Mouse (Mus musculus): Measurements from ENCODE around the gene Cd46.

Gene Cd46

DNA sequence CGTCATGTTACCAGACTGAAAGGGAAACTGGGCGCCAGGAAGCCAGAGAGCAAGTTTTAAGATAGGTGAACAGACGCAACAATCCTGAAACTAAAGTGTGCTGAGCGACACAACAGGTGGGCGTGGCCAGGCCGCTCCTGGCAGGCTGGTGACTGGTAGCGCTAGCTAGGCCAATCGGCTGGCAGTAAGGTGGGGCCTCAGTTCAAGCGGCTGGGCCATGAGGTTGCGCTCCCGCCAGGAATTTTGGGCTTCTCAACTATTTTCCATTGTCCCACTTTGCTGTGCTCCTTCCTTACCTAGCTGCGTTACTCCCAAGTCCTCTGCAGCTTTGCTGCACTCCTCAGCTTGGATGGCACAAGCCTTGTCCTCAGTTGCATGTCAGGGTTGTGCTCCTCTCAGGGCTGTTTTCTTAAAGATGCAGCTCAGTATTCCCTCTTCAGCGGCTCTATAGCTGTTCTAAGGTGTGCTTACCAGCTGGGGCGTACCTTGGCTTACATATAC, at the start of gene Cd46:
Gene Cd46 (minus strand): TSS at position 30 of the 501 bp plus-strand sequence.
- no peak for DNase-seq (ENCODE audit: low spot score in 2 of 2)

DNA sequence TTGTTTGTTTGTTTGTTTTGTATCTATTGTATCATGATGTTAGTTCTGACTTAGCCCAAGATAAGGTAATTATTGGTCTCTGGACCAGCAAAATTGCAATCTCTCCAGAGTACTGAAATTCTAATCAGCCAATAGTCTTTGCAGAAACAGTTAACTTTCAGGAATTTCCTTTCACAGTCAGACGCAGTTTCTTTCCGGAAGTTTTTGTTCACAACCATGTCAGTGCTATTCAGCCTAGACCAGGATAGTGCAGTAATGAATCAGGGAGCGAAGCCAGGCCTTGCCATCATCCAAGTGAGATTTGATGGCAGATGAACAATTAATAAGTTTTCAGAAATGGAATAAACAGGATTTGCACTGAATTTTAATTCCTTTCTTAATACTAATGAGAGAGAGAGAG, 40.0 kb upstream of the Cd46 start:
- DNase-seq (ENCODE audit: low spot score in 2 of 2) = no peak

DNA sequence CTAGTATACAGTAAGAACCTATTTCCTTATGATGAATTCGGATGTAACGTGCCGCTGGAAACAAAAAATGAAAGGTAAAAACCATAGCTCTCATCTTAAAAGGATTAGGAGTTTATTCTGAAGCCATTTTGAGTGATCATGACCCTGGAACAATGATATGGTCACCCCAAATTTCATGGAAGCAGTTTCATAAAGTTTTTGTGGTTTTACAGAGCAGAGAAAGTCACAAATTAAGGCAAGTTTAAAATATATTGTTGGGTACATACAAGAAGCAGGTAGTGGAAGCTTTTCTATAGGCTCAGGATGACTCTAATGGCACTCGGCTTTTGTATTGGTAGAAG, 39.6 kb upstream of the Cd46 start:
- DNase-seq (ENCODE audit: low spot score in 2 of 2) = no peak

DNA sequence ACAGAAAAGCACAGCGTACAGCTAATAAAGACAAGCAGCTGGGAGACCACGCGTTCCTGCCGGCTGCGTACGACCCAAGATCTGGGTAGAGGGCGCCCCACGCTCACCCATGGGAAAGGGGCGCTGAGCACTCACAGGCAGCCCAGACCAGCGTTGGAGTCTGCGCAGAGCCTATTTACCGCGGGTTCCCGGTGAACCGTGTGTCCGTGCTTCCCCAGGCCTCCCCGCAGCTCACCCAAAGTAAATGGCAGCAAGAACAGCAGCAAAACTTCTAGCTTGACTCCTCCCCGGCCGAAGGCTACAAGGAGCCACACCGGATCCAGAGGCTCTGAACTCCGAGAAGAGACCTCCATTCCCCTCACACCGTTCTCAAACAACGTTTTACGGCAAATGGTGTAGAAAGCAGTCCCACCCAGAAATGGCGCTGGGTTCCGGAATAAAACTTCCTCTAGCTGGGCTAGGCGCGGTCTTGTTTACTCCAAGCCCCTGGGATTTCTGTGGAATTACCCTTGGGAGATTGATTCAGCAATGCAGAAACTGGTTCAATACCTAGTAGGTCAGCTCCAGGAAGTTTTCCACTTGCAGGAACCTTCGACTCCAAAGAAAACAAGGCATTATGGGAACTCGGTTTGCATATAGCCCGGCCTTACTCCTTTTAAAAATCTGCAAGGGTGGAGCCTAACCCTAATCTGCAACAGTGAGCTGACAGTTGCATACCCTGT, 39.1 kb upstream of the Cd46 start, which contains the start of gene Cr1l:
Gene Cr1l (minus strand): TSS at position 634 of the 722 bp plus-strand sequence.
- peak; percentile 80 to 82 for DNase-seq (ENCODE audit: low spot score in 2 of 2)

DNA sequence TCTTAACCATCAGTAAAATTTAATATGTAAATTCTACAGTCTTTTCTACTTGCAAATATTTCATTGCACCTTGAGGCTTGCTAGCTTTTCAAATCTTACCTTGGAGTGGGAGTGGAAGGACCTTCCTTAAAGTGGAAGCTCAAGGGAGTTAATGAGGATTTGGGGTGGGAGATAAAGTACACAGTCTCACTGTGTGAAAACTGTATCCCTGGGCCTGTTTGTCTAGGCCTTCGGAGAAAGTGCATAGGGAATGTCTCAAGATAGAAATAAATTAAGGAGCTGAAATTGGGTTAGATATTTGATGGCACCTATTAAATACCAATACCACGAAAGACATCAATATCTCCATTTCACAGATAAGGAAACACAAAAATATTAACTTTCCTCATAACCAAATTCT, 38.4 kb upstream of the Cd46 start:
- DNase-seq (ENCODE audit: low spot score in 2 of 2) = no peak

DNA sequence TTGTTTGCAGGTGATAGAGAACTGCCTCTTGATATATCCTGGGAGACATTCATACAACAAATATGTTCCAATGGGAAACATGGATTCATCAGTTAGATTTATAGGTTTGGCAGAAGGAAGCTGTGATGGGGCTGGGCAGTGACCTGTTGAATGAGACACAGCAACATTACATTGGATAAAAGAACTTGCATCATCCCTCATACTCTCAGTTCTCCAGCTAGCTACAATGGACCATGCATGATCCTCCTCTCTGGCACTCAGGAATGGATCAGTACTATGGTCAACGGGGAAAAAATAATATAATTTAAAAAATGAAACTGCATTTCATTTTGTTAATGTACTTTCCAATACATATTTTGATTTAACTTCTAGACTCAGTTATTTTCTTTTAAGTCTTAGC, 37.8 kb upstream of the Cd46 start:
- DNase-seq (ENCODE audit: low spot score in 2 of 2) = no peak

DNA sequence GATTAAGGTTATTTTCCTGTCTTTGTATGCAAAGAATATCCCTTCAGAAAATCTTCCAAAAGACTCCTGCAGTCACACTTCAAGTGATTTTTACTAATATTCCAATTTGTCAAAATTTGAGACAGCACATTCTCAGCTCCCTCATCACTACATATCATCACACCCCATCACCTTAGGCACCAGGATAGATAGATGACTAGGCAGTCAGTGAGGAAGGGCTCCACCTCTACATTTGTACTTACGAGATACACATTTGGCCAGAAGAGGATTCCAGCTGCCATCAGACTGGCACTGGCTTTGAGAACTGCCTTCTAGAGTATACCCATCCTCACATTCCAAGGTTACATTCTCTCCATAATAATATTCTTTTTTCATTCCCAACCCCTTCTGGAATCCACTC, 22.4 kb upstream of the Cd46 start:
- no peak for DNase-seq (ENCODE audit: low spot score in 2 of 2)

DNA sequence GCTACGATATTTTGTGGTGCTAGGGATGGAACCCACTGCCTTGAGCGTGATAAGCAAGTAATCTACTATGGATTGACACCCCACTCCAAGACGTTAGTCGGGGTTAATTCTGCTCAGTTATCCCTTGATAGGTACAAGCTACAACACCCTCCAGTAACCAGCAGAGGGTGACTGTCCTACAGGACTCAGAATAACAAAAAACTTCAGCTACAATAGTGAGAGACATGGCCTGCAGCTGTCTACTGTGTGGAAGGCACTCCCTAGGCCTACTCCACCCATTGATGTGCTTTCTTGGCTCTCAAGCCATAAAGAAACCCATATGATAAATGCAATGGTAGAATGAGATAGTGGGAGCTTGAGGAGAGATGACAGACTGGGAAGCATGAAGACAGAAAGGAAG, 21.6 kb upstream of the Cd46 start:
- DNase-seq (ENCODE audit: low spot score in 2 of 2) = no peak

DNA sequence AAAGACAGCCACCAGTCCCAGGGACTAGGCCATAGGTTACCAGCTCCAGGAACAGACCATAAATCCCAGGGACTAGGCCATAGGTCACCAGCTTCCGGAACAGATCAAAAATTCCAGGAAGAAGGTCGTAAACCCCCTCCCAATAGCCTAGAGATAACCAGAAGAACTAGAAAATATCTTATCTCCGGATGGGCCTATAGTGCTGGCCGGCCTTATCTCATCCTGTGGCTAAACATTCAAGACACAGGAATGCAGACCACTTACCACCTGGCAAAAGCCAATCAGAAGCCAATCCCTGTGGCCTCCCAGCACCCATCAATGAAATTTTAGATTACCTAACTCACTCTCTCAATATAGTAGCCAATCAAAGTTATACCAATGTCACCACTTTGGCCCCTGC, 8.6 kb upstream of the Cd46 start:
- DNase-seq (ENCODE audit: low spot score in 2 of 2) = no peak

DNA sequence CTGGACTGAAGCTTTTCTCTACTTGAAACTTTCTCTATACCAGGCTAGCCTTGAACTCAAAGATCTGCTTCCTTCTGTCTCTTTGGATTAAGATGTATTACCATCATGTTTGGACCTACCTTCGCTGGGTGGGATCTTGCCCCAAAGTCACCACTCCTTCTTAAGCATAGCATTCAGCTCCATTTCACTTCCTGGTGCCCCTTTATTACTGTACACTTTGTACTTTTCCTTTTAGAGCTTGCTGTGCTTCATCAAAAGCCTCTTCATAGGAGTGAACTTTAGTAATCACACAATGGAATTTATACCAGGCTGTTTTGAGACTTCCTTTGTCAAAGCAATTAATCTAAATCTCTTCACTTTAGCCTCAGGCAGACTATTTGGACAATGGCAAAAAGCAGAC, 6.0 kb upstream of the Cd46 start:
- no peak for DNase-seq (ENCODE audit: low spot score in 2 of 2)

DNA sequence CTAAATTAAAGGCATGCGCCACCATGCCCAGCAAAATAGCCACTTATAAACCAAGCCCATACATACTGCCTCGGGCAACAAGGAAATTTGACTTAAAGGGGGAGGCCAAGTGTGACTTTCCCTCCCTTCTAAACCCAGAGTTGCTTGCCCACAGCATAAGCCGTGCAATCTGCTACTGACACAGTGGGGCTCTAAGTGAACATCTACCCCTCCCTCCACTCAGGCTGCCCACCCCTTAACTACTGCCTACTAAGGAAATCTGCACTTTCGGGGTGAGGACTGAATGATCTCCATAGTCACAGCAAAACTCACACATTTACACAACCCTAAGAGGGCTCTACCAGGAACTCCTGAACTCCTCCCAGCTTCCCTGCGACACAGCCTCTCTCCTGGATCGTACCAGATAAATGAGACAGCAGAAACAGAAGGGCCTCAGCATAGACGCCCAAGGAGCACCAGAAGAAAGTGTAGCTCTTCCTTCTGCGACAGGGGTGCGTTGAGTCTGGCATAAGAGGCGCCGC, 290 bp downstream of the Cd46 start:
- no peak for DNase-seq (ENCODE audit: low spot score in 2 of 2)

DNA sequence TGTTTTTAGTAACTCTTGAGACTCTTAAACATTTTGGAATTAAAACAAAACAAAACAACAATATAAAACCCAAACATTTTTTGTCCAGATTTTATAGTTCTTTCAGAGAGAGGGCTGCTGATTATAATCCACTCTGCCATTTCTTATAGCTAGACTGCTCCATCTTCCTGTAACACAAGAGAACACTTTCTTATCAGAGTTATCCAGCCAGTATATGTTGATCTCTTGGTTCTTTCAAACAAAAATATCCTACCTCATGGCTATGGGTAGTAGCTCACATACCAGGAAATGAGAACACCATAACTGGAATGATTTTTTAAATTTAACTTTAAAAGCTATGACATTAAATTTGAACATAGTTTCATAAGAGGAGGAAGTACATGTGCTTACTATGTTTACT, 9.9 kb downstream of the Cd46 start:
- no peak for DNase-seq (ENCODE audit: low spot score in 2 of 2)

DNA sequence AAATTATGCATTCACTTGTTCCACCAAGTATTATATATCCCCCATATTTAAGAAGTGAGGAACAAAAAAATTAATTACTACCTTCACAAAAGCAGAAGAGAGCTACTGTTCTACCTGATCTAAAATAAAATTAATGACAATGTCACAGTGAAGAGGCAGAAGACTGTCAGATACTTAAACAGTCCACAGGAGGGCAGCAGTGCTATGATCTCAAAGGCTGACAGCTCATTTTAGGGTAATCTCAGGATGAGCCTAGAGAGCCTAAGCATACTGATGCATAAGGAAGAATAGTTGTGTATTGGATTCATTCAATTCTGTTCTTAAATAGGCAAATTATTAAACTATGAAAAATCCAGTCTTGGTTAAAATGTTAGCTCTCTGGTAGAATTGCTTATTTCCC, 51.6 kb downstream of the Cd46 start:
- no peak for DNase-seq (ENCODE audit: low spot score in 2 of 2)

DNA sequence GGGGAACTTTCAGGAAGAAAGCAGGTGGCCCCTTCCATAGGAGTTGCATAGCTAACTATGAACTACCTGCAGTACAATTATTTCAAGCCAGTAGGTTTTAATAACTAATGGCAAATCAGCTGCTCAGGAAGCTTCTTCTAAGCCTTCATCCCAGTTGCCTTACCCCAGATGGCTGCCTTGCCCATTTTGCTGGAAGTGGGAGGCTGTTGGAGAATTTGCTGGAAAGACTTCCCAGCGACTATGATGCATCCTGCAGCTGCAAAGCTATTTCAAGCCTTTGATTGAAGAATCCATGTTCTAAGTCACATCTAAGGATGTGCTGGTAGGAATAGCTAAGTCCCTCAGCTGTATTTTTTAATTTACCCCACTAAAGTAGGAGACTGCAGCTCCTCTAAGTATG, 53.7 kb downstream of the Cd46 start:
- peak in 1 of 2 experiments; percentile 54 for DNase-seq (ENCODE audit: low spot score in 2 of 2)

DNA sequence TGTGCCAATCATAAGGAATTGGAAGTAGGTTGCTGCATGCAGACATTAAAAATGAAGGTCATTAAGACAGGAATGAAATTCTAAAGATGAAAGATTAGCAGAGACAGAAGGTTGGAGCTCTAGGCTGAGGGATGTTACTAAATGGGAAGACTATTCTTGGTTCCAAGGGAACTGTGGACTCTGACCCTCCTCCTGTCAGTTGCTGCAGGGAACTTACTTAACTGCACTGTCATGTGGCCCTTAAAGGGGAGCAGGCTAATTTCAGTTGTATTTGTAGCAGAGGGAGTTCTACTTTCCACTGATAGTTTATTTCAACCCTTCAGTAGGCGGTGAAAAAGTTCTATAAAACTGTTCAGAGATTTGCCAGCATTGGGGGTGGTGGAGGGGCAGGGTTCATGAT, 54.1 kb downstream of the Cd46 start:
- DNase-seq (ENCODE audit: low spot score in 2 of 2) = no peak

DNA sequence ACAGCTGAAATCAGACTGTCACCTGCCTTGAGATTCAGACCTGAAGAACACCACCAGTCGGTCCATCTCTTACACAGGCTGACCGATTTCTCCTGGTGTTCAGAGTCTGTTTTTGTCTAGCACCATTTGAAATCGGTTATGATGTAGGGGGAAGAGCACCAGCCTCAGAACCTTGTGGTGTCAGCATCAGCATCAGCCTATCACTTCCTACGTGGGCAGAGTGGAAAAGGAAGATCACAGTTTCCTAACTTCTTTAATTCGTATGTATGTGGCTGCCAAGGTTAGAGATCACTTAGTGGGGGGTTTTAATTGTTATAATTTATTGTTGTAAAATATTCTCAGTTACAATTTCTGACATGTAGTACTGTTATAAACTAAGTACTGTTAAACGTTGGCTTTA, 54.6 kb downstream of the Cd46 start:
- DNase-seq (ENCODE audit: low spot score in 2 of 2) = no peak

DNA sequence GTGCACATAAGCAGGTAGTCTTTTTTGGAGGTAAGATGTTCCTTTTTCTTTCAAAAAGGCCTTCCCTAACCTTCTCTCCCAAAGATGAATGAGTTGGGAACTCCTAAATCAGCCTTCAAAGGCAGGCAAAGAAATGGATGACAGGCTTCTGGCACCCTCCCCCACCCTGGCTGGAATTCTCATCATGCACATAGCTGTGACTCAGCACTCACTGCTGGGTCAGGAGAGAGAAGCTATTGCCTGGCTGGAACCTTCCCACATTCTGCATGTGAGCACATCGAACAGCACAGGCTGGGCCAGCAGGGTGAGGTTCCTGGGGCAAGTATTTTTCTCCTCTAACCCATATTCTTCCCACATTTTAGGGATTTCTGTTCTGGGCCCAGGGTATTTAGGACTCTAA, 58.1 kb downstream of the Cd46 start:
- peak; percentile 46 to 70 for DNase-seq (ENCODE audit: low spot score in 2 of 2)

DNA sequence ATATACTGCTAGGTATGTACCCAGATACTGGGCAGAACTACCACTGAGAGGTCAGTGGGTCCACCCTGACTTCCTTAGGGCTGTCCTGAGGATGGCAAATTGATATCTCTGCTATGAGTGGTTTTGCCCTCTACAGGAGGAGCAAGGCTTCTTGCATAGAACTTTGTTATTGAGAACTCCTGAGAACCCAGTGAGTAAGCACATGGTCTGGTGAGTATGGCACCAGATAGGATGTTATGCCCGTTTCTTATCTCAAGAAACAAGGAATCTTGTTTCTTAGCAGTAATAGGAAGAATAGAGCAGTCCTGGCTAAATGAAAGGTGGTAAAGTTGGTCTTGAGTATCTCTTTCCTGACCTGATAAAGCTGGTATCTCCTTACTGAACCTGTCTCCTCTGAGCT, 59.3 kb downstream of the Cd46 start:
- DNase-seq (ENCODE audit: low spot score in 2 of 2) = no peak

DNA sequence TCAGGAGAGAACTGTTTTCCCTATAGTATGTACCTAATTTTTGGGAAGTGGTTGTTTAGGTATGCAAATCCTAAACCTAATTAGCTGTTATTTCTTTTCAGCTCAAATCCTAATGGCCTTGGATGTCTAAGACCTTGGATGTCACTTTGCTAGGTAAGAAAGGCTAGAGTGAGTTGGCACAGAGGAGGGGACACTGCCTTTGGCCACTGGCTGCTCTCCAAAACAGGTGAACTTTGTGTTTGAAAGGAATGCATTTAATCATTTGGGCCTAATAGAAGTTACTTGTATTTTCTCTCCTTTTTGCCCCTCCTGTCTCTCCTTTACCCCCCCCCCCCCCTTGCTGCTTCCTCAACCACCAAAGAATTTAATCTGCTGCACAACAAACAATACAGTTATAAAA, 60.3 kb downstream of the Cd46 start:
- no peak for DNase-seq (ENCODE audit: low spot score in 2 of 2)

DNA sequence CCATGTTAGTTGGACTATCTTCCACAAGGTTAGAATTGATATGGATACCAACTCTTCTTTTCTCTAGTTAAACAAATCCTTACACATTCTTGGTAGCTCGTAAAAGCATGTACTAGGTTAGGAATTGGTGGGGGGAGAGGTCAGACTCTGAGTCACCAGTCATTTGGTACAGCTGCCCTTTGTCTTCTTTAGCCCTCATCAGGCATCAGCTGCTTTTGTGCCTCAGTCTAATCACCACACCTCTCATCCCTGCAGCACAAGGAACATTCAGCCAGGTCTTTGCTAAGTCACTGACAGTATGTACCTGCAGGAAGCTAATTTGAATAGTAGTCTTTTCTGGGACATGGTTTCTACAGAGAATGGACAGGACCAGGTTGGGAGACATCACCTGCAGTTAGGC, 64.5 kb downstream of the Cd46 start:
- DNase-seq (ENCODE audit: low spot score in 2 of 2) = no peak

DNA sequence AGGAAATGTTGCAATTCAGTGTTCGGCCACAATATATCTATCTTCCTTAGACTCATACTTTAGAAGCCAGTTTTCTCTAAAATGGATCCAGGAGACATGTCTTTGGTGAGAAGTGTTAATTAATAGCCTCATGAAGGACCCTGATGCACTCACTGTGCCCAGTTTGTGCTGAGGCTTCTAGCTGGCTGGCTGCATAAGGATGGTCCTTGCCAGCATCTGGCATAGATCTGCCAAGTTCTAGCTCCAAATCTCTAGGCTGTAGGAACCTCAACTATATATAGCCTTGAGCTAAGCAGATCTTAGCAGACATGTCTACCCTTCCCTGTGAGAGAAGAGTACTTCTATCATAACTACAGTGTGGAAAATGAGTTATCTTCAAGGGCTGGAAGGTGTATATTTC, 68.2 kb downstream of the Cd46 start:
- no peak for DNase-seq (ENCODE audit: low spot score in 2 of 2)

DNA sequence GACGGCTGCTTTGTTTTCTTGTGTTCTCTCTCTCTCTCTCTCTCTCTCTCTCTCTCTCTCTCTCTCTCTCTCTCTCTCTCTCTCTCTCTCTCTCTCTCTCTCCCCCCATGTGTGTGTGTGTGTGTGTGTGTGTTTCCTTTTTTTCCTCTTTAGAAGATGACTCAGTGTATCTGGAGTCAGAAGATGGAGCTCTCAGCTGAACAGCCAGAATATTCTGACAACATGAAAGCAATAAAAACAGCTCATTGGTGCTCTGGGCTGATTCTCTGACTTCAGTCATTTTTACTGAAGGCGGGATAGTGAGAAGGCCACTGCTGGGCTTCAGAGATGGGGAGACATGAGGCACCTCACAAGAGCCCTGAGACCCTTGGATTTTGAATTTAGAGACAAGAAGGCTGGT, 70.2 kb downstream of the Cd46 start:
- DNase-seq (ENCODE audit: low spot score in 2 of 2) = no peak

DNA sequence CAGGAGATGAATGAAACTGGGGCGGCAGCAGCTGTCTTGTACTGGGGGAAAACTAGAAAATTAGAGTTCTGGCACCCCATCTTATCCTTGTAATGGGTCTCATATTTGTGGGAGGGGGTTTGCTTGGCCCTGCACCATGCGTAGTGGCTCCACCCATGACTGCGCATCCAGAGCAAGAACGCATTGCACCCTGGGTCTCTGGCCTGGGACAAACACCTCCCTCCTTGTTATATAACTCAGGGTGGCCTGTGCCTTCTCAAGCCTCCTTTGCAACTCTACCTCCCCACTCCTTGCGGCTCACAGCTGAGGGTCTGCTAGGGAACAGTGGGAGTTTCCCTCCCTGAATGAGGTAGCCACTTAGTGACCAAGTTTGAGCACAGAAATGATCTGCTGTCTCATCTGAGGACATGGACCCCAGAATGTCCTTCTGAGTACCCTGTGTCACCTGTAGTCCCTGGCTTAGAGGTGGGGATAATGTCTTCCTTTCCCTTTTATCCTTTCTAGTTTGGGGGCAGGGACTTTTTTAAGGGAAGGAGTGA, 72.9 kb downstream of the Cd46 start:
- no peak for DNase-seq (ENCODE audit: low spot score in 2 of 2)
